Mouse (Mus musculus): ENCODE measurements around the gene Snhg11.

DNA sequence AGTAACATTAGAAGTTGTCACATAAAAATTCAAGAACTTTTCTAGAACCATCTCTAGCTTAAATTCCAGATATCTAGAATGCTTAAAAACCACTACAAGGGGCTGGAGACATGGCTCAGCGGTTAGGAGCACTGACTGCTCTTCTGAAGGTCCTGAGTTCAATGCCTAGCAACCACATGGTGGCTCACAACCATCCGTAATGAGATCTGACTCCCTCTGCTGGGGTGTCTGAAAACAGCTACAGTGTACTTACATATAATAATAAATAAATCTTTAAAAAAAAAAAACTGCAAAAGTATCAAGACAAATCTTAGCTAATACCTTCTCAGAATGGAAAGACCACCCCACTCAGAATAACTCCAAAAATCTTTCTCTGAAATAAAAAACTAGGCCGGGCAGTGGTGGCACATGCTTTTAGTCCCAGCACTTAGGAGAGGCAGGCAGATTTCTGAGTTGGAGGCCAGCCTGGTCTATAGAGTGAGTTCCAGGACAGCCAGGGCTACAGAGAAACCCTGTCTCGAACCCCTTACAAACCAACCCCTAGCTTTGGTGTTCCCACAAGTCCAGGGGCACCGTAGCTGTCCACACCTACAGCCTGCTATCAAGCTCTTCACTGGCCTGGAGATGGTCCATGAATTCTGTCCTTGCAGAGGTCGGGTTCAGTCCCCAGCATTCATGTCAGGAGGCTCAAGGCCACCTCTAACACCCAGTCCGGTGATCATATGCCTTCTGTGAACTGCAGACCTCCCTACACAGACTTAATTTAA is 20.9 kb upstream of the Snhg11 start:
- TF ChIP-seq CTCF (IDR thresholded peaks at IDR 0.05; ENCODE audit: borderline replicate concordance, insufficient read depth, low read length) (no peak), POLR2A (IDR thresholded peaks at IDR 0.05; ENCODE audit: low read depth, low read length) (no peak)
